Mouse (Mus musculus): Measurements from ENCODE around the gene Prrg4. TPM values are rescaled to one million over a fixed set of nuclear protein-coding genes. Genes with fewer than 3 reads are reported as not detected.

Prrg4 gene
- polyA plus RNA-seq, 1 experiment from 2014 or later: 2.8 TPM

Other genes starting within 250 kb of the Prrg4 start
- 61.5 and 73.3 TPM in 2 replicates for gene Tcp11l1, start 137.7 kb downstream of the Prrg4 start, polyA plus RNA-seq (2015; fragmentation: Nextera tagmentation; extraction: Ambion mirVana)
- not detected in 2 replicates for gene Pin1rt1, start 133.5 kb downstream of the Prrg4 start, polyA plus RNA-seq (2015; fragmentation: Nextera tagmentation; extraction: Ambion mirVana)
- 4.1 and 5.3 TPM in 2 replicates for gene Depdc7, start 107.0 kb downstream of the Prrg4 start, polyA plus RNA-seq (2015; fragmentation: Nextera tagmentation; extraction: Ambion mirVana)
- gene Qser1, start 33.1 kb downstream of the Prrg4 start, polyA plus RNA-seq (2015; fragmentation: Nextera tagmentation; extraction: Ambion mirVana): 13.5 and 14.2 TPM in 2 replicates
- 9.5 and 11.2 TPM in 2 replicates for gene Ccdc73, start 17.9 kb upstream of the Prrg4 start, polyA plus RNA-seq (2015; fragmentation: Nextera tagmentation; extraction: Ambion mirVana)
- 270 and 278 TPM in 2 replicates for gene Eif3m, start 167.2 kb upstream of the Prrg4 start, polyA plus RNA-seq (2015; fragmentation: Nextera tagmentation; extraction: Ambion mirVana)
- gene Gm11060, start 242.1 kb upstream of the Prrg4 start, polyA plus RNA-seq (2015; fragmentation: Nextera tagmentation; extraction: Ambion mirVana): not detected in 2 replicates